Mouse (Mus musculus): ENCODE results near the gene Nlrp2. TPM values are rescaled to one million over a fixed set of nuclear protein-coding genes. Genes with fewer than 3 reads are reported as not detected.

Gene Nlrp2
- polyA plus RNA-seq, 1 experiment from 2014 or later, result not detected

Other genes starting within 250 kb of the Nlrp2 start
- gene Rfpl4, start 234.1 kb downstream of the Nlrp2 start, polyA plus RNA-seq (2014; fragmentation: Nextera tagmentation; extraction: Ambion mirVana), result not detected in 2 replicates
- 0.29 TPM in 1 of 2 replicates, not detected in the other for gene Rasl2-9, start 225.1 kb downstream of the Nlrp2 start, polyA plus RNA-seq (2014; fragmentation: Nextera tagmentation; extraction: Ambion mirVana)
- gene Vmn1r55, start 201.4 kb downstream of the Nlrp2 start, polyA plus RNA-seq (2014; fragmentation: Nextera tagmentation; extraction: Ambion mirVana), result 0.01 TPM in 1 of 2 replicates, not detected in the other
- not detected in 2 replicates for gene Vmn1r56, start 154.3 kb downstream of the Nlrp2 start, polyA plus RNA-seq (2014; fragmentation: Nextera tagmentation; extraction: Ambion mirVana)
- gene Vmn1r57, start 132.5 kb downstream of the Nlrp2 start, polyA plus RNA-seq (2014; fragmentation: Nextera tagmentation; extraction: Ambion mirVana), result not detected in 2 replicates
- gene Gm5065, start 498 bp downstream of the Nlrp2 start, polyA plus RNA-seq (2014; fragmentation: Nextera tagmentation; extraction: Ambion mirVana), result not detected in 2 replicates
- gene Vmn1r58, start 62.4 kb upstream of the Nlrp2 start, polyA plus RNA-seq (2014; fragmentation: Nextera tagmentation; extraction: Ambion mirVana), result not detected in 2 replicates
- gene Vmn1r59, start 105.7 kb upstream of the Nlrp2 start, polyA plus RNA-seq (2014; fragmentation: Nextera tagmentation; extraction: Ambion mirVana), result not detected in 2 replicates
- not detected in 2 replicates for gene Vmn2r28, start 142.9 kb upstream of the Nlrp2 start, polyA plus RNA-seq (2014; fragmentation: Nextera tagmentation; extraction: Ambion mirVana)
- not detected in 2 replicates for gene Vmn1r60, start 196.3 kb upstream of the Nlrp2 start, polyA plus RNA-seq (2014; fragmentation: Nextera tagmentation; extraction: Ambion mirVana)